Mouse (Mus musculus) embryonic fibroblast, embryonic 13.5 days (primary cell): Measurements from ENCODE around the gene Cdh8. TPM values are rescaled to one million over a fixed set of nuclear protein-coding genes. Genes with fewer than 3 reads are reported as not detected.

Experiments used
- H3K27ac ChIP-seq: 2 replicates; pipeline ENCODE4 v1.5.1; 2012; ENCODE audit warnings: low read length, control low read depth, inconsistent platforms; ENCODE audit not compliant: insufficient read depth
- H3K4me1 ChIP-seq: 2 replicates; pipeline ENCODE4 v1.6.1; 2011; ENCODE audit warnings: low read length; ENCODE audit not compliant: control insufficient read depth, insufficient read depth
- H3K4me3 ChIP-seq: 2 replicates; pipeline ENCODE4 v1.5.1; 2011; ENCODE audit warnings: mild to moderate bottlenecking, control low read depth, low read length; ENCODE audit not compliant: insufficient read depth
- CTCF ChIP-seq: IDR thresholded peaks from 2 replicates; pipeline ENCODE4 v1.5.1; 2011; ENCODE audit warnings: mild to moderate bottlenecking, control low read depth, low read length, moderate library complexity, borderline replicate concordance; ENCODE audit not compliant: insufficient read depth
- POLR2A ChIP-seq: IDR thresholded peaks from 2 replicates; pipeline ENCODE4 v1.6.1; 2011; ENCODE audit warnings: low read depth, mild to moderate bottlenecking, control low read depth, low read length, moderate library complexity
- polyA plus RNA-seq: library from polyadenylated mRNA; stranded (reverse); fragments of >200 nt; gene quantifications from 2 replicates; pipeline ENCODE4 v1.2.4, GENCODE M21; 2011; ENCODE audit warnings: low read depth; ENCODE audit not compliant: missing spikeins, insufficient read length

The Cdh8 gene
- 0.23 and 2.8 TPM in 2 replicates for polyA plus RNA-seq

DNA sequence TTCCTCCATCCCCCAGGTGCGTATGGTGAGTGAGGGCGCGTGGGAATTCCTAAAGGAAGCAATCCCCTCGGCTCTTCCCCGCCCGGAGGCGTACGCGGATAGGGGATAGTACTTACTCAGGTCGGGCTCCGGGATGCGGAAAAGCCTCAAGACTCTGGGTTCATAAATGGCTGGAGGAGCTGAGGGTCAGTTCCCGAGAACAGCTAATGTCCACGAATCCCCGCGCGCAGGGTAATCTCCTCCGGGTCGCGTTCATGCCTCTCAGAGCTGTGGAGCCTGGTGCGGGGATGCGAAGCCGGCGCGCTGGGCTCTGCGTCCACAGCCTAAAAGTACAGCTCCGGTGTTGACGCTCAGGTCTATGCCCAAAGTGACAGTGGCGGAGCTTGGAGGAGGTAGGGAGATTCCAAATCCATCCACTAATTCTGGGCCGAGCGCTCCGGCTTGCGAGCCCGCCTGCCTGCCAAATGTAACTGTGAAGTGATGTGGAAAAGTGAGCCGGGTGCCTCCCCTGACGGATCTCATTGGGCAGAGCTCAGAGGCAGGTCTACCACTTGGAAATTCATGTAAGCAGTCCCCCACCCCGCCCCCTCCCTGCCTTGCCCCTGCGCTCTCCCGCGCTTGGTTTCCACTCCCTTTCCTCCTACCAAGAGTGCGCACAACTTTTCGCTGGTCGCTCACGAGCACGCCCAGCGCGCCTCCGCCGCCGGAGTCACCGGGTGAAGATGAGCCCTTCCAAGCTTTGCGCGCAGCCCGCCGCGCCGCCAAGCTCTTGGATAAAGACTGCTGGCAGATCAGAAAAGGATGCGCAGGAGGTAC is at the start of gene Cdh8:
Cdh8 (minus strand) TSS at position 506 of the 816 bp plus-strand sequence.
- TF ChIP-seq POLR2A (no peak), CTCF (no peak)
- Histone ChIP-seq H3K4me1 (no peaks in the 10 kb centered on the region), H3K4me3 (peak within 1 kb of the TSS; percentile 16; the same call in 1 of the 2 replicates), H3K27ac (no peak within 1 kb of the TSS)

- no peaks in the 10 kb centered on the region for H3K4me1 ChIP-seq
- TF ChIP-seq POLR2A = no peak
- no peak for TF ChIP-seq CTCF
- H3K4me3 ChIP-seq = no peak overlapping the region
- no peak overlapping the region for H3K27ac ChIP-seq
These were observed 30.2 kb upstream of the Cdh8 start for GRCm38 (mm10) chr8:99446506-99446905.

DNA sequence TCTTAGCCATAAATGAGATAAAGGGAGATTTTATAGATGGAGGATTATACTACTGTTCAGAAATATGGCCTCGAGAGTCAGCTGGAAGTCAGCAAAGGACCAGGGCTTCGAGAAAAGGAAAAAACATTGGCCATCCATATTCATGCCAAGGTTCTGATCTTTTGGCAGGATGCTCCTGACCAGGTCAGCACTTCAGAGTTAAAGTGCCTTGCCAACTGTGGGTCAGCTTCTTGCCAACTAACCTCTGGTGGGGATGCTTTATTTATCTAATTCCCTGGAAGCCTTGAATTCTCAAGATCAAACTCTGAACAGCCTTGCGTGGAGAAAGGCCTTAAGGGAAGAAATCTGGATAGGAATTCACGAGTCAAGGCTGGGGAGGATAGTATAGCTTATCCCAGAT is 9.6 kb upstream of the Cdh8 start:
- no peak overlapping the region for H3K4me3 ChIP-seq
- no peak overlapping the region for H3K27ac ChIP-seq
- H3K4me1 ChIP-seq = no peaks in the 10 kb centered on the region
- no peak for TF ChIP-seq CTCF
- TF ChIP-seq POLR2A = no peak

DNA sequence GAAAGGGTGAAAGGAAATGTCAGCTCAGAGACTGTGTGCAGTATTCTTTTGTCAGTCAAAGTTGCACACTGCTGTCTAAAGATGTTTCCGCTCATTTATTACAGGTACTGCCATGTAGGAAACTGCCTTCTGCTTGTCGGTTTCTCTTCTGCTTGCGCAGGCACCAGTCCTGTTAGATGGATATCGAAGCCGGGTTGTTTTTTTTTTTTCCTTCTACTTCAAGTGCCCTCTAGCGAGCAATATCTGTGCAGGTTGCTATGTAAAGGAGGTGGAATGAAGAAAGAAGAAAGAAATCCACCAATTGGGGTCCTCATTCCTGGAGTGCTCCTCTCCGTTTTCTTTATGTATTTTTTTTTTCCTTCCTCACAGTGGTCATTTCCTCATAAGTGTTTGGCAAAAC is 5.2 kb upstream of the Cdh8 start:
- H3K4me1 ChIP-seq = no peaks in the 10 kb centered on the region
- TF ChIP-seq POLR2A (no peak), CTCF (no peak)
- no peak overlapping the region for H3K4me3 ChIP-seq
- H3K27ac ChIP-seq = no peak overlapping the region

GRCm38 (mm10) chr8:99419726-99420125 is 3.5 kb upstream of the Cdh8 start:
- H3K27ac ChIP-seq = no peak overlapping the region
- TF ChIP-seq POLR2A (no peak), CTCF (no peak)
- H3K4me1 ChIP-seq = no peaks in the 10 kb centered on the region
- H3K4me3 ChIP-seq = no peak overlapping the region

GRCm38 (mm10) chr8:99417456-99417855 is 1.2 kb upstream of the Cdh8 start:
- no peak for TF ChIP-seq CTCF
- TF ChIP-seq POLR2A = no peak
- no peaks in the 10 kb centered on the region for H3K4me1 ChIP-seq
- H3K4me3 ChIP-seq = no peak overlapping the region
- H3K27ac ChIP-seq = no peak overlapping the region

DNA sequence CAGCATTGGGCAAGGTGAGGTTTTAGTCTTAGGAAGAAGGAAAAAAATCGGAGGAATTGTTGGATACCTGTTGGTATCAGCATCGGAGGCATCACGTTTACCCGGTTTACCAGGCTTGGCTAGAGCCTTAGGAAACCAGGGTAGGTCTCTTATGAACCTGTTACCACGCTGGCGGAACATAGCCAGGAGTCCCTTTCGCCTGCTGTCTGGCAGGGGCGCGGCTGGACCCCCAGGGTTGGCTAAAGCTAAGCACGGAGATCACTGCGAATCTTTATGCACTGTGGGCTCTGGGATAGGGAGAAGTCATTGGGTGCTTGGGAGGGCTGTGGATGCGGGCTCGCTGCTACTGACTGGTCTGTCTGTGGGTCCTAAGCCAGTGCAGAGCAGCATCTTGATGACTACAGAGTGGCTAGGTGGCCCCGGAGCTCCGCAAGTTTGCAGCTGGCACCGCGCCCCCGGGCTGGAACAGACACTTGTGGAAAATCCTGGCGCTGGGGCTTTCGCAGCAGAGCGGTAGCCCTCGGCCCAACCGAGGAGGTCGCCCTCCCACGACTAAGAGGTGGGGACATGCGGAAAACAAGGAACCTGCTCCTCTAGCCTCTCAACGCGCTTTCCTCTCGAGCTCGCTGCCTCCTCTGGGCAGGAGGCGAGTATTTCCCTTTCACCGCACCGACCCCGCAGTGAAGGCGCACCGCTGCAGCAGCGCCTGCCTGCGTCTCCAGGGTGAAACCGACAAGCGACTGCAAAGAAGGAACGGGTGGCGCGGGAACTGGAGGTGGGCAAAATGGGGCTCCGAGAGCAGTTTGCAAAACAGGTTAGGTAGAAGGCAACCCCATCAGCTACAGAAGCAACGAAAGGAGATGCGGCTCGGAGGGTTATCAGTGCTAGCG is 950 bp downstream of the Cdh8 start:
- no peak overlapping the region for H3K4me3 ChIP-seq
- H3K27ac ChIP-seq = no peak overlapping the region
- TF ChIP-seq POLR2A (no peak), CTCF (no peak)
- no peaks in the 10 kb centered on the region for H3K4me1 ChIP-seq

DNA sequence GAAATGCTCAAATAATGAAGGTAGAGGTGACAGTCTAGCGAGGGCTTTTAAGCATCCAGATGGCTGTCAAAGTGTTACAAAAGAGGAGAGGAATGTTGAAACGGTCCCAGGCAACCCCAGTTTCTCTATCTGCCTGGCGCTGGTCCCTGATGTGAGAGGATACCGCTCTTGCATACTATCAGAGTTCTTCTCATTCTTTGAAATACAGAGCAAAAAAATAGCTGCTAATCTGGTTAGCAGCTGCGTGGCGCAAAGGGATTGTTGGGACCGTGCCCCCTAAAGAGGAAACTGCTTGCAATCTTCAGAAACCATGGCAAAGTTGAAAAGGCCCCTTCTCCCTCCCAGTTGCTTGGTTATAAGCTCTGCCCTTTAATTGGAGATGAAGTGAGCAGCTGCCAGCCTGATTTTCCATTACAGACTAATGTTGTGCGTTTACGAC is 1.8 kb downstream of the Cdh8 start:
- Histone ChIP-seq H3K4me1 (no peaks in the 10 kb centered on the region), H3K4me3 (no peak overlapping the region), H3K27ac (no peak overlapping the region)
- TF ChIP-seq POLR2A (no peak), CTCF (no peak)

DNA sequence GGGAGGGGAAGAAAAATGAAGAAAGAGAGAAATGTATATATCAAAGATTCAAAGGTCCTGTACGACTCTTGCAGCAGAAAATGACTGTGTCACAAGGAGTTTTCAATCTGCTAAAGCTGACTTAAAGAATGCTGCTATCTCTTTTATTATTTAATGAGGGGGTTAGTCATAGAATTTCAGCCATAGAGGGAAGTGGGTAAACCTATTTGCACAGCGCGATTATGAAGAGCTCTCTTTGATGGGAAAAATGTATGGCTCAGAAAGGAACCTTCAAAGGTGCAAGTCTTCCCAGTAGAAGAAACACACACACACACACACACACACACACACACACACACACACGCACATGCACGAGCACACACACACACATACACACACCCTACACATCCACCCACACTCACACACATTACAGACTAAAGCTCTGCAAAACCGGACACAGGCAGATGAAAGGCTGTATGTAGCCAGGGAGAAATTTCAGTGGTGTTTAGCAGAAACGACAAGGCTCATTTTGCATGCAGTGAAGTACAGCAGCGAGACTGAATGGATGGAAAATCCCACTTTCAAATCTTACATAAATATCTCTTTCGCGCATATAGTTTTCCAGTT is 2.3 kb downstream of the Cdh8 start:
- H3K4me3 ChIP-seq = no peak overlapping the region
- no peaks in the 10 kb centered on the region for H3K4me1 ChIP-seq
- no peak for TF ChIP-seq POLR2A
- TF ChIP-seq CTCF = no peak
- no peak overlapping the region for H3K27ac ChIP-seq

DNA sequence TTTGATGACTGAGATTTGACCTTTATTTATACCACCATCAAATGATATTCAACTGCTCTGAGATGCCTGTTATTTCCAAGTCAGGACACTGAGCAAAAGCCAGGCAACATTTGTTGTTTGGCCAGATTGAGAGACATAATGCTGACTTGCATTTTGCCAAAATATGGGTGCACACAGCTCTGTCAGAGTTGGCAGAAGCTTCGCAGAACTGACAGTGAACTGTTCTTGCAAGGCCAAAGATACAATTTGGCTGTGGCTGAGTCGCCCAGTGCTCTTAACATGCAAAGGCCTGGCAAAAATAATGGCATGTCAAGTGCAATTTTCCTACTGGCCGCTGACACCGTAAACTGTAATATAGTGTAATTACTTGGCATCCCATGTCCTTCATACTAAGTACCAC is 22.4 kb downstream of the Cdh8 start:
- TF ChIP-seq CTCF (no peak), POLR2A (no peak)
- H3K27ac ChIP-seq = no peak overlapping the region

More for the DNA sequence above, 22.4 kb downstream of the Cdh8 start:
- Histone ChIP-seq H3K4me3 (no peak overlapping the region), H3K4me1 (no peaks in the 10 kb centered on the region)
